Mouse (Mus musculus) embryo, embryonic 9.5 days (tissue): ENCODE results near the gene Cacng7.
"Not testable (repeated sequence)": the region's sequence is repeated elsewhere in the genome, so short reads cannot be mapped to it uniquely, and the experiment has no call there.

Experiments
- DNase-seq: peaks from one replicate; pipeline ENCODE4 v3.0.0-alpha.2; 2017; ENCODE audit errors: extremely low spot score

The Cacng7 gene

GRCm38 (mm10) chr7:3332619-3333521 is at the start of gene Cacng7:
Gene Cacng7, plus strand, starts transcription at chr7:3332955.
- DNase-seq: peak; percentile 85

GRCm38 (mm10) chr7:3283081-3283875 is 49.5 kb upstream of the Cacng7 start:
- no peak for DNase-seq

GRCm38 (mm10) chr7:3284604-3285003 is 48.2 kb upstream of the Cacng7 start:
- DNase-seq: no peak

- no peak for DNase-seq
Observed at GRCm38 (mm10) chr7:3286036-3286435, 46.7 kb upstream of the Cacng7 start.

GRCm38 (mm10) chr7:3287186-3287585 is 45.6 kb upstream of the Cacng7 start:
- DNase-seq: no peak

- peak; percentile 80 for DNase-seq
Observed at GRCm38 (mm10) chr7:3288976-3289970, 43.5 kb upstream of the Cacng7 start, which contains the start of the genes Myadm and Prkcg. Gene Myadm, plus strand, starts transcription at chr7:3289080. Gene Prkcg, plus strand, starts transcription at chr7:3289179.

- DNase-seq: peak; percentile 97
Observed at GRCm38 (mm10) chr7:3290257-3291033, 42.3 kb upstream of the Cacng7 start.

- peak; percentile 33 for DNase-seq
Observed at GRCm38 (mm10) chr7:3291197-3291596, 41.6 kb upstream of the Cacng7 start.

DNA sequence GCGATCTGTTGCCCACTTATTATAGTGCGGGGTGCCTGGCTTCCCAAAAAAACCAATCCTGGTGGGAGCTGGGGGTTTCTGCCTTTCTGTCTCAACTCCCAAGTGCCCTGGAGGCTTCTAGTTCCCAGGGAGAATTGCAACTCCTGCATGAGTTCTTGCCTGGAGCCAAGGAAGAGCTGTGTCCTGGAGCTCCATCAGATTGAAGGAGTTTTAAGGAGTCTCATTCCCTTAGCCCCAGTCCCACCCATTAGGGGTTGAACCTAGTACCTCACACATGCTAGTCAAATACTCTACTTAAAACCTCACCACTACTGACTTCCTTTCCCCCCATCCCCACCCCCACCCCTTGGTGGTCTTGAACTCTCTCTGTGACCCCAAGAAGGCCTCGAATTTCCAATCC is 41.0 kb upstream of the Cacng7 start:
- DNase-seq: no peak

DNA sequence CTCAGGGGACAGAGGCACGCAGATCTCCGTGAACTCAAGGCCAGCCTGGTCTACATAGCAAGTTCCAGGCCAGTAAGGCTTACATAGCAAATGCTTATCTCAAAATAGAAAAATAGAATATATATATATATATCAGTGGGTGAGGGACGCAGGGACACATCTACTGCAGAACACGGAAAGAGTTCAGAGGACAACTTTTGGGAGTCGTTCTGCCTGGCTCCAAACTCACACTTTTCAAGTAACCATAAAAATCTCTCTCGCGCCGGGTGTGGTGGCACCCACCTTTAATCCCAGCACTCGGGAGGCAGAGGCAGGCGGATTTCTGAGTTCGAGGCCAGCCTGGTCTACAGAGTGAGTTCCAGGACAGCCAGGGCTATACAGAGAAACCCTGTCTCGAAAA is 40.5 kb upstream of the Cacng7 start:
- not testable (repeated sequence) for DNase-seq

- DNase-seq: peak; percentile 84
Observed at GRCm38 (mm10) chr7:3292791-3293190, 40.0 kb upstream of the Cacng7 start.

DNA sequence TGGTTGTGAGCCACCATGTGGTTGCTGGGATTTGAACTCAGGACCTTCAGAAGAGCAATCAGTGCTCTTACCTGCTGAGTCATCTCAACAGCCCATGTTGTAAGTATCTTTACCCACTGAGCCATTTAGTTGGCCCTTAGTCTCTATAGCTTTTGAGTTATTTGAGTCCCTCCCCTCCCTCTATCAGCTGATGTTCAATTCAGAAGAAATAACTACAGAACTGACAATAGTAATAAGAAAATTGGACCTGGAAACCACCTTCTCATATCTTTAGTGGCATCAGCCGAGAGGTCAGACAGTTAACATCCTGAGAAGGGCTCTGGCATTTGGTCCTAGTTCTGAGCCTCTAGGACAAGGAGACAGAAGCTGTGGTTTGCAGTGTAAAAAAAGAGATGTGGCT is 38.0 kb upstream of the Cacng7 start:
- DNase-seq: no peak

DNA sequence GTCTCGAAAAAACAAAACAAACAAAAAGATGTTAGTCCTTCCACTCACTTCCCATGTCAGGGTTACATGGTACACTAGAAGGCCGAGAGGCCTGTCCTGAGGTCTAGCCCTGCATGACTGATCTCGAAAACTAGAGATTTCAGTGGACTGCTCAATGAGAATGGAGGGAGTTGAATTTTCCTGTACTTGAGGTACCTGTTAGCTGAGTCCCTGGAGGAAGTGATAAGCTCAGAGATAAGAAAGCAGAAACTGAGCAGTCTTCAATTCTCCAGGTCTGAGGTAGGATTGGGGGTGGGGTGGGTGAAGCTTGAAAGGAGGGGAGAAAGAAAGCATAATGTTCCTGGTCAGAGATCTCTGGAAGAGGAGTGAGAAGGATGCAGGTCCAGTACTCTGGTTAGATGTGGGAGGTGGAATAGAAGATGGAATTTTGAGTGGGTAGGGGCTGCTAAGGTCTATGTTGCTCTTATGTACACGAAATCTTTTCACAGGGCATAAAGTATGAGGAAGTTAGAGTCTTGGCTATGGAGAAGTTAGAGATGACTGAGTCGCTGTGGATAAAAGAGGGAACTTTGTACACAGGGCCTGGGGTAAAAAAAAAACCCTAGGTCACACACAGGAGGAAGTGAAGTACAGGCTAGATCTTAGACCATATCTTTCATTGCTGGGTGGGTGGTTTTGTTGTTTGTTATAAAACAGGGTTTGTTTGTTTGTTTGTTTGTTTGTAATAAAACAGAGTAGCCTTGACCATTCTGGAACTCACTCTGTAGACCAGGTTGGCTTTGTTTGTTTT is 37.2 kb upstream of the Cacng7 start:
- DNase-seq: no peak

DNA sequence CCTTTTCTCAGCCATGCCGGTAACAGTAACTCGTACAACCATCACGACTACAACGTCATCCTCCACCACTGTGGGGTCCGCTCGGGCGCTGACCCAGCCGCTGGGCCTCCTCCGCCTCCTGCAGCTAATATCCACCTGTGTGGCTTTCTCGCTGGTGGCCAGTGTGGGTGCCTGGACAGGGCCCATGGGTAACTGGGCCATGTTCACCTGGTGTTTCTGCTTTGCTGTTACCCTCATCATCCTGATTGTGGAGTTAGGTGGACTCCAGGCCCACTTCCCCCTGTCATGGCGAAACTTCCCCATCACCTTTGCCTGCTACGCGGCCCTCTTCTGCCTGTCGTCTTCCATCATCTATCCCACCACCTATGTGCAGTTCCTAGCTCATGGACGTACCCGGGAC is 36.0 kb upstream of the Cacng7 start:
- no peak for DNase-seq

- DNase-seq: no peak
Observed at GRCm38 (mm10) chr7:3299941-3300617, 32.7 kb upstream of the Cacng7 start.

- DNase-seq: no peak
Observed at GRCm38 (mm10) chr7:3300891-3301627, 31.7 kb upstream of the Cacng7 start.

DNA sequence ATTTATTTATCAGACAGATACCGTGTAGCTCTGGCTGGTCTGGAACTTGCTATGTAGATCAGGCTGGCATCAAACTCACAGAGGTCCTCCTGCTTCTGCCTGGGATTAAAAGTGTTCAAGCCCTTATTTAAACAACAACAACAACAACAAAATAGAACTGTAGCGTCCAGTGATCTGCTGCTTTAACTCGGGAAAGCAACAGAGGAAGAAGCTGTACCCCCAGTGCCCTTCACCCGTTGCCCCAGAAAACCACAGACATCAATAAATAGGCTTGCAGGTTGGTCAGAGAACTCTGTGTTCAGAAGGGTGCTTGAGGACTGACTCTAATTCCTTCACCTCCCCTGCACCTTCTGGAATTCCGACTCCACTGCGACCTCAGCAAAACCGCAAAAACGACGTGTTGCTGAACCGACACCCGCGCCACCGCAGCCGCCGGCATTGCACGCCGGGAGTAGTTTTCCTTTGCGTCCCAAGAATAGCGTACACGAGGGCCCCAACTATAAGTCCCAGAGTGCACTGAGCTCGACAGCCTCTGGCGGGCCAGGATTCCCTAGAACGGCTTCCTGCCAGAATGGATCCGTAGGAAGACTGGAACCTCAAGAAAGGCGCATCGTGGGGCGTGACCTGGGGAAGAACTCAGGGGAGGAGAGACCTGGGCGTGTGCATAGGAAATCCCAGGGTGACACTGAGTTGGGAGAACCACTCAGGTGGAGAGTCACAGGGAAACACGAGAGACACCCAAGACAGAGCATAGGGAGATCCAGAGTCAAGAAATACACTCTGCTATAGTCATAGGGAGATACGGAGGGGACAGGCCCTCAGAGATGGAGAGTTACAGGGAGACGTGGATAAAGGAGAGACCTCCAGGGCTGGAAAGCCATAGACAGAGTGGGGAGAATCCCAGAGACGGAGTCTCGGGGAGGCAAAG is 30.9 kb upstream of the Cacng7 start:
- DNase-seq: peak; percentile 47
